Mouse (Mus musculus) right cerebral cortex, postnatal 4 days (tissue): ENCODE results near the gene Smyd2.
A peak's percentile ranks its signal among the peaks of the same experiment; 100 is the strongest.

Source experiments
- DNase-seq: peaks from one replicate; pipeline ENCODE4 v3.0.0-alpha.2; 2022

Smyd2 gene

DNA sequence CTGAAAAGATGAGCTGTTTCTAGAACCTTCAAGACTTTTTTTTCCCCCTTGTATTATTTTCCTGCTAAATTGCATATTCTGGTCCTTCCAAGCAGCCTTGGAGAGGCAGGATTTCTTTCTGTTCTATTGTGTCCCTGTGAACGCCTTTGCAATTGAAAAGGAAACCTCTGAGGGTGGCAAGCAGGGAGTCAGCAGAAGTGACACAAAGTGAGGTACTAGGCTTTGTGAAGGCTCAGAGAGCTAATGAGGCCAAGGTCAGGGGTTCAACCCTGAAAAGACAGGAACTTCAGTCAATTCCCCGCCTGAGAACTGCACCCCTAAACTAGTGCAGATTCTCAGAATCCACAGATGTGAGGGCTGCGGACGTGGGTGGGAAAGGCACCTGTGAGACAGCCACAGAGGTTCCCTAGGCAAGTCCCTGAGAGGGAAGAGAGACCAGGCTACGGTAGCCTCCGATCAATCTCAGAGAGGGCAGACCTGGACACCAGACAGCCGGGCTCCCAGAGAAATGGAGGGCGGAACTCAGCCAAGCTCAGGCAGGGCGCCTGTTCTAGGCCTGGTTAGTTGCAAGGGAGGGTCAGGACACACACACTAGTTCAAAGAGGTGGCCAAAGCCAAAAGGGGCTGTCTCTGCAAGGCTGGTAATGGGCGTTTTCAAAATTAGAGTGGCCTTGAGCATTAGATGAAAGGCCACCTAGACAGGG is 5.6 kb downstream of the Smyd2 start:
- DNase-seq, result no peak

DNA sequence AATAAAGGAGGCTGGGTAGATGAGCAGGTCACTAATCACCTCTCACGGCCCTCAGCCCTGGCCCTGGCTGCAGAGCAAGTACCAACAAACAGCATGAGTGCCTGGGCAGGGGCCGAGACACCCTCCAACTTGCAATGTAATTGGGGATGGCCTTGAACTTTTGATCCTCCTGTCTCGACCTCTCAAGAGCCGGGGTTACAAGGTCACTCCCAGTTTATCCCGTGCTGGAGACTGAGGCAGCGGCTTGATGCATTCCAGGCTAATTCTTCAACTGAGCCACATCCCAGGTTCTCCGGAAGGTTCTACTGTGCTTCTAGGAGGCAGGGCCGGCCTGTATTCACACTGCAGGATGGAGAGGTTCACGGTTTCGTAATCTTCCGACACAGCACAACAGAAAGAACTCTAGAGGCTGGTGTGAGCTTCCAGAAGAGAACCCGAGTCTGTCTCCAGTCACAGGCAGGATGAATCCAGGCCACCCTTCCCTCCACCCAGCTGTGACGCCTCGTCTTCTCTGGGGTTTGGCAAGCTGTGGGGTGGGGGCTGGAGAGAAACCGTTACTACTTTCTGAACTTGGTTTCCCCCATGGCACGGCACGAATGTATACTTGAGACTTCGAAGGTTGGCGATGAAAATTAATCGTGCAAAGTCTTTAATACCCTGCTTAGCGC is 8.9 kb downstream of the Smyd2 start:
- no peak for DNase-seq

DNA sequence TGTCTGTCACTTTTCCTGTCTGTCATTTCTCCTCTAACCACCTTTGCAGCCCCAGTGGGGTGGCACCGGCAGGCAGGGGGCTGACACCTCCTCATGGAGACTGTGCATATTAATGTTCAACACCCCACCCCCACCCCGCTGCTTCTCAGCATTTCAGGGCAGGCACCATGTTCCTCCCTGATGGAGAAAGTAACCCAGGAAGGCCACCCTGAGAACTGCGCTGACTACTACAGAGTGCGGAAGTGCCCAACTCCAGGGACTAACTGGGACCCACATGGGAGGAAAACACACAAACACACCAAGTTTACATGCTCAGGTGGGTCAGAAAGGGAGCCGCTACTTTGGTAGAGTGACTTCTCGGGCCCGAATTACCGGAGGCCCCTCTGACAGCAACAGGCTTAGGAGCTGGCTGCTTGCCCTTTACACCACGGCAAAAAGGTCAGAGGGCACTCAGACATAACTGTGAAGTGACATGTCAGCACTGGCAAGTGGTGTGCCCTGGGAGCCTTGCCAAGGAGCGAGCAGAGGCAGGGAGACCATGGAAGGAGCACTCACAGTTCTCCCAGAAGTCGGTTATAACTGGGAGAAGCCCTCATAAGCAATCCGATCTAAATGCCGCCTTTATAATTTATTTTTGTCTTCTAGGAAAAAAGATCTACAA is 11.3 kb downstream of the Smyd2 start:
- no peak for DNase-seq

- DNase-seq, result no peak
Measured at GRCm38 (mm10) chr1:189903169-189903568, 19.0 kb downstream of the Smyd2 start.

DNA sequence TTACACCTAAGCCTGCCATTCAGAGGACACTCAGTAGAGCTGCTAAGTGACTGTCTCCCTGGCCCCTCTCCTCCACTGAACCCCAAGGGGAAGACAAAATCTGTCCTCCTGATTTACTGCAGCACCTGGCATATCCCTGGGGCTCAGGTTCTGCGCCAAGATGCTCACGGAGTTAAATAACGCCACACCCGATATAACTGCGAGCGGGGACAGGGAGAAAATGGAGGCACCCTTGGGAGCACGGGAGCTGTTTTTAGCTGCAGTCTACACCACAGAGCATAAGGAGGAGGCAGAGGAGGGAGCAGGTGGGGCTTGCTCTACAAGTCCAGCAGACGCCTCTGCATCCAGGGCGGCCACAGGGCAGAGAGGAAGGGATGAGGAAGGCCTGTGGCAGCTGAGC is 19.8 kb downstream of the Smyd2 start:
- no peak for DNase-seq

GRCm38 (mm10) chr1:189899526-189899925 is 22.6 kb downstream of the Smyd2 start:
- DNase-seq, result no peak

GRCm38 (mm10) chr1:189898708-189899107 is 23.5 kb downstream of the Smyd2 start:
- no peak for DNase-seq

GRCm38 (mm10) chr1:189897861-189898260 is 24.3 kb downstream of the Smyd2 start:
- DNase-seq, result no peak

DNA sequence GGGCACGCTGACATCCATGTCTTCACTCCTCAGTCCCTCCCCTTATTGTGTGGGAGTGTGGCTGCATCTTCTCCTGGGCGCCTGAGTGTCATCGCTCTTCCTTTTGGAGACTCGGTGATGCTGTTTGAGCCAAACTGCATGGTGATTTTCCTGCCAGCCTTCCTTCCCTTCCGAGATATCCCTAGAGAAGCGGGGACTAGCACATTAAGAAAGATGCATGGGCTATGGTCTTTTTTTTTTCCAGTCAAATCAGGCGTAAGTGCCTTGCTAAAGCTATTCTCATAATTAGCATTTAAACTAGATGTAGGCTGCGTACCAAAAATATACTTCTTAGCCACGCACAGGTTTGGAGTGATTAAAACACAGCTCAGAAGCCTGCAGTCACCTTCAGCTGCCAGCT is 28.0 kb downstream of the Smyd2 start:
- DNase-seq, result no peak

- no peak for DNase-seq
Measured at GRCm38 (mm10) chr1:189888749-189889148, 33.4 kb downstream of the Smyd2 start.

DNA sequence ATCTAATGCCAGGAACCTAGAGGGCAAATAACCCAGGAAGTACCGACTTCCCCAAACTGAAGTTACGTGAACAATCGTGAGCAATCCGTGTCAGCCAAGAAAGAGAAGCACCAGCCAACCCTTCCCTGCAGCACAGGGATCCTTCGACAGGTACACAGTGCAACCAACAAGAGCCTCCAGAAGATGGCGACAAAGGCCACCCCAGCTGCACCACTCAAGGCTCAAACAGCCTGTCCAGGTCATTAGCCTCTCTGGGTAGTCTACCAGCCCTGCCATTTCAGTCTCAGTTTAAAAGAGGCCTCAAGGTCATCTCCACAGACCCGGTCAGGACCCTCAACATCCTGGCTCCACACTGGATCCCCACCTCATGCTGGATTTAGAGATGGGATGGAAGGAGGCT is 34.6 kb downstream of the Smyd2 start:
- peak; percentile 63 for DNase-seq

DNA sequence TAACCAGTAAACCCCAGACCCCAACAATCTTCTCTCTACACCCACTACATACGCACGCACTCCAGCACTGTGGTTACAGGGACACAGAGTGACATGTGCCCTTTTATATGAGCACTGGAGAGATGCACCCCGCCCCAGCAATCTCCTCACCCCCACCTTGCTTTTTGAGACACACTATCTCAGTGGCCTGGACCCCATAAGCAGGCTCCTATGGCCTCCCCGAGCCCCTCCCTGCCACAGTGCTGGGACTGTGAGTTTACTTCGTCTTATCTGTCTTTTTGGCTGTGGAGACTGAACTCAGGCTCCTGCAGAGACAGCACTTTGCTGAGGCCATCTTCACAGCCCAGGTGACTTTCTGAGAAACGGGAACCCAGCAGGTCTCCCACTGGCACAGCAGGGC is 36.2 kb downstream of the Smyd2 start:
- no peak for DNase-seq

DNA sequence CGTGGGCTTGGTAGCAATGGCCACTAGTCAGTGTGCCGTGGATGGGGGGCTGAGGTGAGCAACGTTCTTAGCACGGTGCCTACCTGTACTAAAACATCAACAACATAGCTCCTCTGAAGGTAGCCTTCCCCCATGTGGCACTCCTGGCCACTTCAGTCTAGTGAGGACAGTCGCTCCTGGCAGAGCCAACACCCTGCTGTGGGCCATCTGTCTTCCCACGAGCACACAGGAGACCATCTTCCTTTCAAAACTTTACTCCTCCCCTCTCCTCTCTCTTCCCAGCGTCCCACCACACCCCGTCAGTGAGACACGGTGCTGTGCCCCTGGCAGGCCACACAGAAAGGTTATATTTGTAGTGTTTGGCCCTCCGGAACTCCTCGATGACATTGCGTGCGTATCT is 37.2 kb downstream of the Smyd2 start:
- no peak for DNase-seq

GRCm38 (mm10) chr1:189883531-189884170 is 38.5 kb downstream of the Smyd2 start:
- peak; percentile 68 for DNase-seq

- DNase-seq, result peak; percentile 60
Measured at GRCm38 (mm10) chr1:189882886-189883285, 39.3 kb downstream of the Smyd2 start.

GRCm38 (mm10) chr1:189880745-189881144 is 41.4 kb downstream of the Smyd2 start:
- DNase-seq, result no peak

DNA sequence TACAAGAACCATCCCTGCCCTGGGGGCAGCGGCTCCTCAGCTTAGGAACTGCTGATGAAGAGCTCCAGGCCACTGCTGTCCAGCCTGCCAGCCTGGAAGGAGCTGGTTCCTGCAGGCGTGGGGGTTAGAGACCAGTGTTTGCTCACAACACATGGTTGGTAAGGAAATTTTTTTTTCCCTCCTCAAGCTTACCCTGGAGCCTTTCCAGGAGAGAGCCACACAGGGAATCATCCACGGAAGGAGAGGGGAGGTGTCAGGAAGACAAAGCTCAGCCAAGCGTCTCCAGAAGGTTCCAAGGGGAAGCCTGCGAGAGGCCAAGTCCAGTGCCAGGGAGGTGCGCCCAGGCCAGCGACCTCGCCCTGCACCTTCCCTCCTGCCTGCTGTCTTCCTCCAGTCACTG is 42.2 kb downstream of the Smyd2 start:
- no peak for DNase-seq

DNA sequence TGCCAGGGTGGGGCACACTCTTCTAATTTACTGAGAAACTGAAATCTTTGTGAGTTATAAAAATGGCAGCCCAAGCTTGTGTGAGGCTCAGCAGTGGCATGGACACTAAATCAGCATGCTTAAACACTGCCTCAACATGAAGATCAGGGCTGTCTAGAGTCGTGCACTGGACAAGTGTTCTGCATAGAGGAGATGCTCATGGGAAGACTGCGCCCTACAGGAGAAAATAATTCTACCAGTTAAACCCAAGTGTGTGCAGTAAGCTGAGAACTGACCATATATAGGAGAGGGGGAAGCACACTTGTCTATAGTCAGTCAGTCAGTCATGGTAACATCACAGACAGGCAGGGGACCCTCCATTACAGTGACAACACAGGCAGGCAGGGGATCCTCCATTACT is 43.0 kb downstream of the Smyd2 start:
- DNase-seq, result no peak

- DNase-seq, result no peak
Measured at GRCm38 (mm10) chr1:189876162-189876561, 46.0 kb downstream of the Smyd2 start.

DNA sequence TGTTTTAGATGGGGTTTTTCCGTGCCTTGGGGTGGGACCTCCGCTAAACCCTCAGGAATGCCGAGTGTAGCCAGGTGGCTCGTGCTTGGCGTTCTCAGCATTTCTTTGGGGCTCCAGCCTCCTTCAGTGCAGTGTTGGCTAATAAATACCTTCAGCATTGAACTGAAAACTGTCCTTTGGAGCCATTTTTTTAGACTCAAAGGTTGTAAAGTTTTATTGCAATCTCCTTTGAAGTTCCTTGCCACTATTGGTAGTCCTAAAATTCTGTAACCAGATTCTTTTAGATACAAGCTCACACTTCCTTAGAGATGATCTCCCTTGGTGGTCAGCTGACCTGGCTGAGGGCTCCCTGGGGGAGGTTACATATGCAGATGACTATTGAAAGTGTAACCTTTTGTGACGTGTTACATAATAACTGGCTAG is 46.7 kb downstream of the Smyd2 start:
- DNase-seq, result no peak

DNA sequence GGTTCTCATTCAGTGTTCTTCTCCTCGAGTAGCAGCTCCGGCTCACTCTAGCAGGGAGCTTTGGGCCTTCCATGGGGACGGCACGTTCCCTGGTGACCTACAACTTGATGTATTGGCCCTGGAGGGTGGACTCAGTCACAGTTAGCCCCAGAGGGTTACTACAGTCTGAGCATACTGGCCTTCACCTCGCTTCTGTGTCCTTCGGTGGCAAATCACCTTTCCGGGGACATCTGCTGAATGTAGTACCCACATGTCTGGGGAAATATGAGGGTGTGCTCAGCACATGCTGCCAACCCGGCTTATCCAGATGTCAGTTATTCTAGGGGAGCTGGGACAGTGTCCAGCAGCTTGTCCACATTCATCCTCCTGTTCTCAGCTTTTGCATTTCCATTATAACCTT is 48.6 kb downstream of the Smyd2 start:
- no peak for DNase-seq

GRCm38 (mm10) chr1:189872050-189872449 is 50.1 kb downstream of the Smyd2 start:
- no peak for DNase-seq

GRCm38 (mm10) chr1:189871625-189872024 is 50.5 kb downstream of the Smyd2 start:
- DNase-seq, result no peak

DNA sequence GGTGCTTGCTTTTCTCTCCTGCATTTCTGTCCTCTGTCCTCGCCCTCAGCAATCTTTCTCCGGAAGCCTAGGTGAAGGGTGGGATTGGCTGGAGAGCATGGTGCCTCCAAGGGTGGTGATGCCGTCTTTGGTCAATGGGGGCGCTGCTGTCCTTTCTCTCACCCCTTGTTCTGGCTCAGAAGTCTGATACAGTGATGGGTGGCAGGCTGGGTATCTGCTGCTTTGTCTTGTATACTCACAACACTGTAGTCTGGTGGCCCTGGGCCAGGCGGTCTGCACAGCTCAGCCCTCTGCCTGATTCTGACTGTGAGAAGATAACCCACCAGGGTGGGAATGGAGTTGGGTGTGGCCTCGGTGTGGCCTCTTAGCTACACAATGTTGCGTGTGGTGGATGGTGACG is 51.6 kb downstream of the Smyd2 start:
- no peak for DNase-seq
